Mouse (Mus musculus) neural tube, embryonic 15.5 days (tissue): ENCODE measurements at regions not wholly inside any gene's neighbourhood (a gene's known extent, or its start where the extent isn't known, plus 50 kb on each side); places are given as distances from the start of the nearest gene placed in this dataset.

ENCODE experiments used
- ATAC-seq: fragments of 200-750 bp; cut with Nextera tagmentation; 2 replicates; pipeline ENCODE4 v1.8.0; 2017; ENCODE audit warnings: mild to moderate bottlenecking, moderate TSS enrichment, moderate library complexity; ENCODE audit not compliant: low FRiP score
- H3K27ac ChIP-seq: fragments of 300-500 bp; sonication (generic); replicated peaks from 2 replicates; pipeline ENCODE4 v1.5.1; 2015; ENCODE audit warnings: mild to moderate bottlenecking, inconsistent platforms
- H3K27me3 ChIP-seq: fragments of 300-500 bp; sonication (generic); replicated peaks from 2 replicates; pipeline ENCODE4 v1.6.1; 2015; ENCODE audit warnings: inconsistent platforms
- H3K36me3 ChIP-seq: fragments of 300-500 bp; sonication (generic); 2 replicates; pipeline ENCODE4 v1.6.1; 2015; ENCODE audit warnings: inconsistent platforms
- H3K4me1 ChIP-seq: fragments of 300-500 bp; sonication (generic); 2 replicates; pipeline ENCODE4 v1.6.1; 2015; ENCODE audit warnings: inconsistent platforms
- H3K4me2 ChIP-seq: fragments of 300-500 bp; sonication (generic); 2 replicates; pipeline ENCODE4 v1.6.1; 2015; ENCODE audit warnings: inconsistent platforms, mild to moderate bottlenecking, moderate library complexity
- H3K4me3 ChIP-seq: fragments of 300-500 bp; sonication (generic); replicated peaks from 2 replicates; pipeline ENCODE4 v1.5.1; 2015; ENCODE audit warnings: mild to moderate bottlenecking, inconsistent platforms
- H3K9ac ChIP-seq: fragments of 300-500 bp; sonication (generic); replicated peaks from 2 replicates; pipeline ENCODE4 v1.6.1; 2015; ENCODE audit warnings: mild to moderate bottlenecking, inconsistent platforms
- H3K9me3 ChIP-seq: fragments of 300-500 bp; sonication (generic); replicated peaks from 2 replicates; pipeline ENCODE4 v1.6.1; 2016; ENCODE audit warnings: inconsistent platforms
- WGBS: fragments of 180-500 bp; shearing (Covaris S2); methylation state at CpG from one replicate; pipeline ENCODE4 v1.1.7; 2015; ENCODE audit warnings: mixed read lengths; 5-methylcytosine and 5-hydroxymethylcytosine counted together

GRCm38 (mm10) chr1:28229611-28230010 is 550.4 kb downstream of the Gm597 start:
- no peaks in the 10 kb centered on the region for H3K27me3 ChIP-seq
- H3K36me3 ChIP-seq, result no peaks in the 10 kb centered on the region
- H3K4me3 ChIP-seq, result no peak overlapping the region
- H3K9me3 ChIP-seq, result no peaks in the 10 kb centered on the region
- H3K9ac ChIP-seq, result no peak overlapping the region
- no peaks in the 10 kb centered on the region for H3K4me1 ChIP-seq
- H3K4me2 ChIP-seq, result no peak overlapping the region
- H3K27ac ChIP-seq, result no peak overlapping the region
- no peak for ATAC-seq

GRCm38 (mm10) chr1:28214243-28215038 is 565.6 kb downstream of the Gm597 start:
- Histone ChIP-seq H3K9me3 (no peaks in the 10 kb centered on the region), H3K4me3 (no peak overlapping the region), H3K9ac (no peak overlapping the region), H3K27ac (no peak overlapping the region), H3K4me2 (no peak overlapping the region), H3K27me3 (no peaks in the 10 kb centered on the region), H3K4me1 (no peaks in the 10 kb centered on the region), H3K36me3 (no peaks in the 10 kb centered on the region)
- 39% methylated on average over 2 of the region's 2 CpGs for WGBS
- ATAC-seq, result peak; percentile 61; the same call in 1 of the 2 replicates
